Mouse (Mus musculus) megakaryocyte, adult 5-6 weeks (primary cell): ENCODE results near the gene Tnfsf13b. TPM values are rescaled to one million over a fixed set of nuclear protein-coding genes. Genes with fewer than 3 reads are reported as not detected.

Experiments
- ATAC-seq: 2 replicates; pipeline ENCODE4 v1.8.0; 2016; ENCODE audit warnings: mild to moderate bottlenecking, inconsistent platforms; ENCODE audit not compliant: poor library complexity, severe bottlenecking
- total RNA-seq, 2 experiments: library from RNA; stranded (forward) in 1 of 2; stranded (reverse) in 1 of 2; fragments of 153-499, 151-499 nt in 1 of 2; fragments of 221-1000, 200-1000 nt in 1 of 2; gene quantifications; 2 replicates each; pipeline versions ENCODE4 v1.2.3 to v1.2.4; 2015 to 2017

The Tnfsf13b gene
- total RNA-seq, 2 experiments from 2014 or later, result 6.2 to 23.1 TPM

- ATAC-seq, result 0 out of 2 replicates have a peak, but pooled peaks have one; percentile 45
Observed at GRCm38 (mm10) chr8:10043842-10044510, 37.7 kb downstream of the Tnfsf13b start.

- no peak for ATAC-seq
Observed at GRCm38 (mm10) chr8:10045743-10046142, 39.5 kb downstream of the Tnfsf13b start.

- ATAC-seq, result no peak
Observed at GRCm38 (mm10) chr8:10049162-10049561, 42.9 kb downstream of the Tnfsf13b start.

GRCm38 (mm10) chr8:10051576-10051975 is 45.3 kb downstream of the Tnfsf13b start:
- no peak for ATAC-seq

- no peak for ATAC-seq
Observed at GRCm38 (mm10) chr8:10053571-10053990, 47.3 kb downstream of the Tnfsf13b start.

- ATAC-seq, result no peak
Observed at GRCm38 (mm10) chr8:10061001-10061400, 54.7 kb downstream of the Tnfsf13b start.

- no peak for ATAC-seq
Observed at GRCm38 (mm10) chr8:10066906-10067305, 60.6 kb downstream of the Tnfsf13b start.

- ATAC-seq, result no peak
Observed at GRCm38 (mm10) chr8:10067775-10068174, 61.5 kb downstream of the Tnfsf13b start.

- ATAC-seq, result no peak
Observed at GRCm38 (mm10) chr8:10072347-10072746, 66.1 kb downstream of the Tnfsf13b start.

Other genes starting within 250 kb of the Tnfsf13b start
- gene Fam155a, start 235.3 kb upstream of the Tnfsf13b start, total RNA-seq (2015), result not detected in 2 replicates
- not detected in 2 replicates for gene Fam155a, start 235.3 kb upstream of the Tnfsf13b start, total RNA-seq (2017)
- not detected in 2 replicates for gene Gm10217, start 142.2 kb upstream of the Tnfsf13b start, total RNA-seq (2015)
- not detected in 2 replicates for gene Gm10217, start 142.2 kb upstream of the Tnfsf13b start, total RNA-seq (2017)
- 1.7 and 2.2 TPM in 2 replicates for gene Lig4, start 28.8 kb upstream of the Tnfsf13b start, total RNA-seq (2015)
- 1.0 and 1.1 TPM in 2 replicates for gene Lig4, start 28.8 kb upstream of the Tnfsf13b start, total RNA-seq (2017)
- gene Abhd13, start 28.8 kb upstream of the Tnfsf13b start, total RNA-seq (2015), result 15.2 and 15.8 TPM in 2 replicates
- gene Abhd13, start 28.8 kb upstream of the Tnfsf13b start, total RNA-seq (2017), result 18.0 and 20.5 TPM in 2 replicates
- not detected in 2 replicates for gene Myo16, start 147.4 kb downstream of the Tnfsf13b start, total RNA-seq (2015)
- gene Myo16, start 147.4 kb downstream of the Tnfsf13b start, total RNA-seq (2017), result not detected in 2 replicates